Mouse (Mus musculus) megakaryocyte-erythroid progenitor cell, adult 5-6 weeks (primary cell): ENCODE results near the gene Gm28635. TPM values are rescaled to one million over a fixed set of nuclear protein-coding genes. Genes with fewer than 3 reads are reported as not detected.

Experiments used
- ATAC-seq: replicated peaks from 2 replicates; pipeline ENCODE4 v1.8.0; 2016; ENCODE audit warnings: mild to moderate bottlenecking, inconsistent platforms; ENCODE audit not compliant: severe bottlenecking, poor library complexity, low FRiP score, low TSS enrichment
- total RNA-seq, 2 experiments: library from RNA; stranded (forward) in 1 of 2; stranded (reverse) in 1 of 2; fragments of 200-1000, 215-1000 nt in 1 of 2; fragments of >200 nt in 1 of 2; fragmentation: Nextera tagmentation in 1 of 2; gene quantifications; 2 replicates each; pipeline ENCODE4 v1.2.3; 2014 to 2017

Gene Gm28635
- total RNA-seq (2014; fragmentation: Nextera tagmentation) (0.82 TPM in 1 of 2 replicates, not detected in the other), total RNA-seq (2017) (not detected in 2 replicates)

- peak; percentile 96 for ATAC-seq
Observed at GRCm38 (mm10) chr2:84677968-84678880, at the start of gene Gm28635, which contains the start of gene Med19. Gene Gm28635, minus strand, starts transcription at chr2:84678041. Gene Med19, plus strand, starts transcription at chr2:84678402.

- peak; percentile 97 for ATAC-seq
Observed at GRCm38 (mm10) chr2:84727172-84727858, 49.5 kb upstream of the Gm28635 start, which contains the start of gene Clp1. Gene Clp1, minus strand, starts transcription at chr2:84727350.

- ATAC-seq = no peak
Observed at GRCm38 (mm10) chr2:84726716-84727115, 48.9 kb upstream of the Gm28635 start.

- no peak for ATAC-seq
Observed at GRCm38 (mm10) chr2:84725770-84726169, 47.9 kb upstream of the Gm28635 start.

GRCm38 (mm10) chr2:84723856-84724255, 46.0 kb upstream of the Gm28635 start:
- no peak for ATAC-seq

DNA sequence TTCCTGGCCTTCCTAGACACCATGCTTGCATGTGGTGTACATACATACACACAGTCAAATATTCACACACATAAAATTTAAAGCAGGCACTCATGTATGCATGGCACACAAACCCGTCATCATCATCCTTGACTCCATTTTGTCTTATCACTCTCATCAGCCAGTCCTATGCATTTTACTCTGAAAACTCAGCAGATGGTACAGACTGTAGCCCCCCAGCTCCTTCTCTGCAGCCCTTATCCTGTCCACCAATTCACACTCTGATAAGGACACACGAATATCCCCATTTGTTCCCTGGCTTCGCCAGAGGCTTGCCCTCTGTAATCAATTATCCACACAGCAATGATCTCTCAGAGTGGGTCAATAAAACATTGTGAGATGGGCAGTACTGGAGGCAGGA, 43.3 kb upstream of the Gm28635 start:
- ATAC-seq = peak; percentile 40

DNA sequence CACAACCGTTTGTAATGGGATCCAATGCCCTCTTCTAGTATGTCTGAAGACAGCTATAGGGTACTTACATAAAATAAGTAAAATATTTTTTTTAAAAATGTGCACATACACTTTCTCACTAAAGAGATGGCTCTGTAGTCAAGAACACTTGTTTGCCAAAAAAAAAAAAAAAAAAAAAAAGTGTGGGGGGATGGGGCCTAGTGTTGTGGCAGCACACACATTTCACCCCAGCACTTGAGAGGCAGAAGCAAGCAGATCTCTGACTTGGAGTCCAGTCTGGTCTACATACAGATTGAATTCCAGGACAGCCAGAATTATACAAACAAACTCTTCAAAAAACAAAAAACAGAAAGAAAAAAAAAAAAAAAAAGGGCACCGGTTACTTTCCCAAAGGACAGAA, 42.9 kb upstream of the Gm28635 start:
- ATAC-seq = no peak

DNA sequence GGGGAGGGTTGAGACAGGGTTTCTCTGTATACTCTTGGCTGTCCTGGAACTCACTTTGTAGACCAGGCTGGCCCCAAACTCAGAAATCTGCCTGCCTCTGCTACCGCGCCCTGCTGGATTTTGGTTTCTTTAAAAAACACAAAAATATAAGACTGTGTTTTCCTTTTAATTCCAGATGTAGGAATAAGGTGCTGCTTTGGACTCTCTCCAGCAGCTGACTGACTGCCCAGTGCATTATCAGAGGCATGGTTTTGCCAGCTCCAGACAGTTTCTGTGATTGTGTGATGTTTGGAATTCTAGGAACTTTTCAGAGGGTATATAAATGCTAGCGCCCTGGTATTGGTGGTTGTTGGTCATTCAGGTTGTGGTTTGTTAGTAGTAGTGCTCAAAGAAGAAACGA, 39.5 kb upstream of the Gm28635 start:
- no peak for ATAC-seq

- no peak for ATAC-seq
Observed at GRCm38 (mm10) chr2:84716423-84717355, 38.8 kb upstream of the Gm28635 start.

- peak; percentile 95 for ATAC-seq
Observed at GRCm38 (mm10) chr2:84715562-84716361, 37.9 kb upstream of the Gm28635 start.

GRCm38 (mm10) chr2:84714811-84715561, 37.1 kb upstream of the Gm28635 start, which contains the start of gene Zdhhc5:
Gene Zdhhc5, minus strand, starts transcription at chr2:84715180.
- peak; percentile 78 for ATAC-seq

DNA sequence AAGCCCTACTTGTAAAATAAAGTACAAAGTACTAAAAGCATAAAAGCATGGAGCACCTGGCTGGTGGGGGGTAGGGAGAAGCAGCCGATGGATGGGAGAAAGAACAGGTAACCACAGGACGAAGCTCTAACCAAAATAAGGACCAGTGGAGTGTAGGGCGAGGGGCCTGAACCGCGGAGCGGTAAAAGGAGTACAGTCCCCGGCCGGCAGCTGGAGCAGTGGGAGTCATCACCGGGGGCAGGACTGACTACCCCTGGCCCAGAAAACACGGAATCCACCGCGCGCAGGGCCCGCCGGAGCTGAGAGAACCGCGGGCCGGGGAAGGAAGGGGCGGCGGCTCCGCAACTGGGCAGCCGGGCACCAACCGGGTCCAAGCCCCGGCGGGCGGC, 36.6 kb upstream of the Gm28635 start:
- no peak for ATAC-seq

GRCm38 (mm10) chr2:84711898-84712297, 34.1 kb upstream of the Gm28635 start:
- no peak for ATAC-seq

GRCm38 (mm10) chr2:84707523-84707922, 29.7 kb upstream of the Gm28635 start:
- no peak for ATAC-seq

DNA sequence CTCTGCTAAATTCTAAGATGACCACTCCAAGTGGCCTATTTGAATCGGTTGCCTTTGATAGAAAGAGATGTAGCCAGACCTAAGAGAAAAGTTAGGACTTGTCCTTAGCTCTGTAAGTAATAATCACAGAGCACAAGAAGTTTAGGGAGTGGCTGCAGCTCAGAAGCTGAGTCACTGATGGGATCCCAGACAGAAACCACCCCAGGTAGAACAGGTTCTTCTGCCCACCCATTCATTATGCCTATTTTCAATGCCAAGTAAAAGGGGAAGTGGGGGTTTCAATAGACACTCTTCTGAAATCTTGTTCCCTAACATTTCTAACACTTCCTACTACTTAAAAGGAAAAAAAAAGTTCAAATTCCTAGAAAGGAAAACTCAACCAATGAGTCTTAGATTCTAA, 27.5 kb upstream of the Gm28635 start:
- no peak for ATAC-seq

DNA sequence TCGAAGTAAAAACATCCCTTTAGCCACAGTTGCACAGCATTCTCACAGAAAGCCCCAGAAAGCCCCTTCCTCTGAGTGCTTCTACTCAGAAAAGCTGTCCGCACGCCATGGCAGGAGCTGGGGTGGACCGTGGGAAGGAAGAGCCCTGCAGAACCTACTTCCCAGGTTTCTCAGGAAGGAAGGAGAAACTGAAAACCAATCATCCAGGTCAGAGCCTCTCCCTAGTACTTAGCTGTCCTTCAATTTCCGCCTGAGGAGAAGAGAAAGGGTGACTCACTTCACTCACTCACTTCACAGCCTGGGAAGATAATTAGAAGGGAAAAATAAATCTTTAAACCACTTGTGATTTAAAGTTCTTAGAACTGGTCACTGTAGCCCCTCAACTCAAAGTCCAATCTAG, 26.5 kb upstream of the Gm28635 start:
- no peak for ATAC-seq

- ATAC-seq = peak; percentile 62; the same call in 1 of the 2 replicates
Observed at GRCm38 (mm10) chr2:84703497-84703896, 25.7 kb upstream of the Gm28635 start.
